Mouse (Mus musculus) activated CD4-positive, CD25-positive, alpha-beta regulatory T cell (primary cell): ENCODE measurements around the gene Ccin. TPM values are rescaled to one million over a fixed set of nuclear protein-coding genes. Genes with fewer than 3 reads are reported as not detected.

Experiments
- polyA plus RNA-seq, 2 experiments: library from polyadenylated mRNA; unstranded; fragments of 100-300 nt; shearing (Covaris generic); gene quantifications; one replicate each; pipeline ENCODE4 v1.2.1; 2017

The Ccin gene
- polyA plus RNA-seq: not detected

GRCm38 (mm10) chr4:43983181-43983580 is at the start of gene Ccin:
TSS of gene Ccin (plus strand) at chr4:43983483.

GRCm38 (mm10) chr4:43957292-43957845 is 25.9 kb upstream of the Ccin start, which contains the start of gene Glipr2:
TSS of gene Glipr2 (plus strand) at chr4:43957401.

GRCm38 (mm10) chr4:44004126-44004525 is 20.8 kb downstream of the Ccin start, which contains the start of gene Clta:
TSS of gene Clta (plus strand) at chr4:44004452.

Other genes starting within 250 kb of the Ccin start
- gene Olfr159, start 212.5 kb upstream of the Ccin start, polyA plus RNA-seq: not detected
- not detected for gene Olfr156, start 159.6 kb upstream of the Ccin start, polyA plus RNA-seq
- gene Olfr157, start 143.3 kb upstream of the Ccin start, polyA plus RNA-seq: under 1 TPM in 1 of 2 experiments, not detected in 1; 0.31 TPM
- under 1 TPM in 1 of 2 experiments, not detected in 1; 0.27 TPM for gene Olfr155, start 131.9 kb upstream of the Ccin start, polyA plus RNA-seq
- 1 to 10 TPM; 3.2 to 7.0 TPM for gene Reck, start 108.0 kb upstream of the Ccin start, polyA plus RNA-seq
- 100 to 1,000 TPM; 303 to 427 TPM for gene Glipr2, start 26.1 kb upstream of the Ccin start, polyA plus RNA-seq
- 100 to 1,000 TPM; 197 to 205 TPM for gene Clta, start 21.0 kb downstream of the Ccin start, polyA plus RNA-seq
- 10 to 100 TPM; 43.0 to 44.1 TPM for gene Gne, start 100.7 kb downstream of the Ccin start, polyA plus RNA-seq